Mouse (Mus musculus) kidney, postnatal 0 days (tissue): Measurements from ENCODE around the gene Ctu2. TPM values are rescaled to one million over a fixed set of nuclear protein-coding genes. Genes with fewer than 3 reads are reported as not detected.

Experiments used
- ATAC-seq: fragments of 200-750 bp; cut with Nextera tagmentation; replicated peaks from 2 replicates; pipeline ENCODE4 v1.8.0; 2017; ENCODE audit warnings: low read depth, moderate number of reproducible peaks, moderate TSS enrichment, moderate library complexity; ENCODE audit not compliant: low FRiP score
- DNase-seq: peaks from one replicate; pipeline ENCODE4 v3.0.0-alpha.2; 2016; ENCODE audit warnings: low spot score
- H3K27ac ChIP-seq: fragments of 300-500 bp; sonication (generic); 2 replicates; pipeline ENCODE4 v1.5.1; 2014; ENCODE audit warnings: mild to moderate bottlenecking
- H3K27me3 ChIP-seq: fragments of 300-500 bp; sonication (generic); 2 replicates; pipeline ENCODE4 v1.6.1; 2014; ENCODE audit warnings: low read length, mixed read lengths; ENCODE audit not compliant: insufficient read depth
- H3K36me3 ChIP-seq: fragments of 300-500 bp; sonication (generic); 2 replicates; pipeline ENCODE4 v1.6.1; 2014; ENCODE audit warnings: low read length, mixed read lengths; ENCODE audit not compliant: insufficient read depth
- H3K4me1 ChIP-seq: fragments of 300-500 bp; sonication (generic); replicated peaks from 2 replicates; pipeline ENCODE4 v1.6.1; 2014; ENCODE audit warnings: antibody characterized with exemption, low read length, mixed read lengths; ENCODE audit not compliant: insufficient read depth
- H3K4me2 ChIP-seq: fragments of 300-500 bp; sonication (generic); 2 replicates; pipeline ENCODE4 v1.6.1; 2014; ENCODE audit warnings: mild to moderate bottlenecking, low read length, moderate library complexity, mixed read lengths
- H3K4me3 ChIP-seq: fragments of 300-500 bp; sonication (generic); replicated peaks from 2 replicates; pipeline ENCODE4 v1.5.1; 2014; ENCODE audit warnings: low read depth, low read length
- H3K9ac ChIP-seq: fragments of 300-500 bp; sonication (generic); 2 replicates; pipeline ENCODE4 v1.6.1; 2014; ENCODE audit warnings: low read depth, low read length
- H3K9me3 ChIP-seq: fragments of 300-500 bp; sonication (generic); replicated peaks from 2 replicates; pipeline ENCODE4 v1.6.1; 2016; ENCODE audit warnings: low read length, inconsistent platforms, mixed read lengths
- CTCF ChIP-seq: IDR thresholded peaks from 2 replicates; pipeline ENCODE4 v1.5.1; 2016; ENCODE audit warnings: antibody characterized with exemption, low read depth, mild to moderate bottlenecking, moderate library complexity
- WGBS: fragments of 180-500 bp; shearing (Covaris S2); extraction: QIAGEN DNeasy Blood & Tissue Kit; methylation state at CpG from one replicate; pipeline ENCODE4 v1.1.7; 2014; 5-methylcytosine and 5-hydroxymethylcytosine counted together
- polyA plus RNA-seq: library from polyadenylated mRNA; unstranded; fragments of >200 nt; fragmentation: Nextera tagmentation; extraction: Ambion mirVana; gene quantifications from 2 replicates; pipeline ENCODE4 v1.2.1, GENCODE M21; 2015

Ctu2 gene
- polyA plus RNA-seq, 1 experiment from 2014 or later, result 44.5 TPM

DNA sequence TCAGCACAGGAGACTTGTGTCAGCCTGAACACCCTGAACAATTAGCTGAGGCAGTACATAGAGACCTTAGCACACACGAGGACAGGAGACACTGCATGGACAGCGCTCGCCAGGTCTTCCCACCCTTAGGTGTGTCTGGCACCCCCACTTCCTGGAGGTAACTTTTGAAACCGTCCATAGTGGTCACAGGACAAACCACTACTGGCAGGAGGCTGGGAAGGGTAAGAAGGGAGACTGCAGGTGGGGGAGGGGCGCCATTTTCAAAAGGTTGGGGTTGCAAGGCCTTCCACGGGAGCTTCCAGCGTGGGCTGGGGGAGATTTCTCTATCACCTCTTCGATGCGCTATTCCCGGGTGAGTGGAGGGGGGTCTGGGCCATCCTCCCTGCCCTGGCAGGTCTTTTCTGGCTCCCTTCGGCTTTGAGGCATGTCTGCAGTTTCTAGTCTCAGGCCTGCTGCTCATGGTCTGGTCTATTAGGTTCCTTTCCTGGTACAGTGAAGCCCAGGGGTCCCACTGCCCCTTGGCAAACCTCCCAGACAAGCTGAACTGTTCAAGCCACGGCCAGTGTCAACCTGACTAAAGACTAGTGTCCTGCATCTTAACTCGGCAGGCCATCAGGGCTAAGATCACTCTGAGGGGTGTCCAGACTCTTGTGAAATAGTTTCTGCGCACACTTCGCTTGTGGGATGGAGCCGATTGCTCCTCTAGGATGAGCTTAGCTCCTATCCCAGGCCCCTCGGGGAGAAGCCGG is 44.1 kb upstream of the Ctu2 start:
- Histone ChIP-seq H3K9ac (peak overlapping the region; percentile 73), H3K27me3 (no peaks in the 10 kb centered on the region), H3K4me2 (peak overlapping the region; percentile 84), H3K36me3 (0 out of 2 replicates have a peak, but pooled peaks cover 9% of the 10 kb centered on the region), H3K9me3 (no peaks in the 10 kb centered on the region), H3K27ac (peak overlapping the region; percentile 78), H3K4me3 (peak overlapping the region; percentile 55), H3K4me1 (peaks cover 23% of the 10 kb centered on the region)
- WGBS, result 26% methylated on average over 18 of the region's 18 CpGs
- TF ChIP-seq CTCF, result no peak
- no peak for DNase-seq
- peak; percentile 1; the same call in 1 of the 2 replicates for ATAC-seq

DNA sequence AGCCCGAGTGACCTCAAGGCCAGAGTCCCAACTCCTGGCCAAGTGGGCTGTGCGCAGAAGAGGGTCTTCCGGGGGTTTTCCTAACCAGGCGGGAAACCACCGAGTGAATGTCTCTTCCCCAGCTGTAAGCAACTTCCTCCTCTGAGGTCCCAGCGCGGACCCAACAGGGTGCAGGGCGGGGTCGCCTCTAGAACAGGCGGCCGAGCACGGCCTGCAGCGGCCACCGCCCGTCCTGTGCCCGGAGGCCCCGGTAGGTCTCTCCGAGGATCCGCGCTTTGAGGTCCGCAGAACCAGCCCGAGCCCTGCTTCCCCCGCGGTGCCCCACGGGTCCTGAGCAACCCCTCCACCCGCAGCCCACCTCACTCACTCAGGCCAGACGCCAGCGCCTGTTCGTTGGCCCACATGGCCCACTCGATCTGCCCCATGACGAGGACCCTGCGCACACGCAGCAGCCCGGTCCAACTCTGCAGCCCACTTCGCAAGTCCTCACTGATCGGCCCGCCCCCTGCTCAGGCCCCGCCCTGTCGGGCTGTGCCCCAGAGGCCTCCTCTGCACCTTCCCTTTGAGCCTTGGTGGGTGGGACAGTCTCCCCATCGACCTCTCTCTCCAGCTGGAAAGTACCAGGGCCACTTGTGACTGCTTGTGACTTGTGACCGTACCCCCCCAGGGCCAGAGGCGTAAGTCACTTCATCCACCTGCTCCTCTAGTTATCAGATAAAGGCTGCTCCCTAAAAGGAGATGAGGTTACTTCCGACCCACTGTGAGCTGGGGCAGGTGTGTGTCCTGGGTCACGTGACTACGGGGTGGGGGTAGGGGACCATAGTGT is 43.3 kb upstream of the Ctu2 start, which contains the start of gene Cyba:
Cyba (minus strand) TSS at position 488 of the 826 bp plus-strand sequence.
- WGBS, result 4% methylated on average over 44 of the region's 45 CpGs
- H3K9me3 ChIP-seq, result no peaks in the 10 kb centered on the region
- H3K27ac ChIP-seq, result peak within 1 kb of the TSS; percentile 78
- DNase-seq (peak; percentile 79), ATAC-seq (peak; percentile 83)
- peak within 1 kb of the TSS; percentile 73 for H3K9ac ChIP-seq
- peaks cover 23% of the 10 kb centered on the region for H3K4me1 ChIP-seq
- H3K27me3 ChIP-seq, result no peaks in the 10 kb centered on the region
- H3K4me3 ChIP-seq, result peak within 1 kb of the TSS; percentile 55
- peak within 1 kb of the TSS; percentile 84 for H3K4me2 ChIP-seq
- TF ChIP-seq CTCF, result no peak
- 0 out of 2 replicates have a peak, but pooled peaks cover 9% of the 10 kb centered on the region for H3K36me3 ChIP-seq

DNA sequence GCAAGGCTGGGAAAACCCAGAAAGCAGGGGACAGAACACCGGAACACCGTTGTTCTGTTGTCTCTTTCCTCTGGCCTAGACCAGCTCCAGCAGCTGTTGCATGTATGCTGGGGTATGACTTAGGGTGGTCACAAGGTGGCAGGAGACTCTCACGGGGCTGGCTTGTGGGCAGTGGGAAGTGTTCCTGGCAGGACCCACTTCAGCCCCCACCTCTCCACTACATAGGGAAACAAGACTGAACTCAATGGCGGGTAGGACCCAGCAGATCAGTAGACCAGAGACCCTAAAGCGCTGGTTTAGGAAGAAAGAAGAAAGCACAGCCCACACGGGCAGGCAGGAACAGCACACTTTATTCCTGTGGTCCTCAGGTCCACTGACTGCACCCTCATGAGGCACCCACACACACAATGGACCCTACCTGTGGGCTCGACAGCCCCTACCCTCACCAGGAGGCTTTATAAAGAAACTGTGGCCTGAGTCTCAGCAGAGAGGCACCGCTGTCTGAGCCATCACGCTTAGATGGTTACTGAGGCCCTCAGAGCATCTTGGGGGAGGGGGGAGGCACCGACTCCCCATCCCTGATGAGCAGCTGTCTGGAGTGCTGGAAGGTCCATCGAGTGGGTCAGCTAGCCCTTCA is 42.6 kb upstream of the Ctu2 start:
- H3K4me3 ChIP-seq, result no peak overlapping the region
- H3K4me1 ChIP-seq, result peaks cover 27% of the 10 kb centered on the region
- H3K4me2 ChIP-seq, result peak overlapping the region; percentile 84
- 60% methylated on average over 11 of the region's 11 CpGs for WGBS
- no peaks in the 10 kb centered on the region for H3K27me3 ChIP-seq
- DNase-seq (peak; percentile 22), ATAC-seq (peak; percentile 16)
- H3K36me3 ChIP-seq, result 0 out of 2 replicates have a peak, but pooled peaks cover 9% of the 10 kb centered on the region
- no peaks in the 10 kb centered on the region for H3K9me3 ChIP-seq
- peak overlapping the region; percentile 78; the same call in 1 of the 2 replicates for H3K27ac ChIP-seq
- TF ChIP-seq CTCF, result peak; percentile 62
- peak overlapping the region; percentile 73; the same call in 1 of the 2 replicates for H3K9ac ChIP-seq

DNA sequence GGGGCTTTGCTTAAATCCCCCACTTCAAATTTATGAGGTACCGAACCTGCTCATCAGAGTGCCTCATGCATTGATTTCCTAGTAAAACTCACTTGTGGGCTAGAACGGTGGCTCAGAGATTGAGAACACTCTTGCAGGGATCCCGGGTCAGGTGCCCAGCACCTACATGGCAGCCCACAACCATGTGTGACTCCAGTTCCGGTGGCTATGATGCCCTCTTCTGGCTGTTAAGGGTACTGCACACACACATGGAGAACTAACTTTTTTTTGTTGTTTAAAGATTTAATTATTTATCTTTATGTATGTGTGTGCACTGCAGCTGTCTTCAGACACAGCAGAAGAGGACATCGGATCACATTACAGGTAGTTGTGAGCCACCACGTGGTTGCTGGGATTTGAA is 40.6 kb upstream of the Ctu2 start:
- H3K27ac ChIP-seq, result no peak overlapping the region
- 93% methylated on average over 6 of the region's 6 CpGs for WGBS

DNA sequence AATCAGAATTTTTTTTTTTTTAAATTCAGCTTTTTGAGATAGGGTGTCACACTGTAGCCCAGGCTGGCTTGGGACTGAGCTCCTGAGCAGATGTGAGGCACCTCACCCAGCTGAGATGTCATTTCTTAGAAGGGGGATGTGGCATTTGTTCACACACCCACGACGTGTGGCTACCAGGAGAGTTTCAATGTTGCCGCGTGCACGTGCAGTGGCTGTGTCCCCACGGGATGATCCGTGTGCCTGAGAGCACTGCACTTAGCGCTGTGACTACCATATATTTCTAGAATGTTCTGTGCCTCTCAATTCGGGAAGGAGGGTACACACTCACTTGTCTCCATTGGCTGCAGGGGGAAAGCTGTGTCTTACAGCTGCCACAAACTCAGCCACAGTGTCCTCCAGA is 39.8 kb upstream of the Ctu2 start:
- Histone ChIP-seq H3K9me3 (no peaks in the 10 kb centered on the region), H3K27me3 (no peaks in the 10 kb centered on the region), H3K4me2 (no peak overlapping the region), H3K4me3 (no peak overlapping the region), H3K4me1 (peaks cover 19% of the 10 kb centered on the region), H3K9ac (no peak overlapping the region), H3K27ac (no peak overlapping the region), H3K36me3 (0 out of 2 replicates have a peak, but pooled peaks cover 9% of the 10 kb centered on the region)
- ATAC-seq (no peak), DNase-seq (no peak)
- no peak for TF ChIP-seq CTCF
- WGBS, result 94% methylated on average over 9 of the region's 9 CpGs

More for the DNA sequence above, 40.6 kb upstream of the Ctu2 start:
- Histone ChIP-seq H3K4me3 (no peak overlapping the region), H3K4me2 (no peak overlapping the region), H3K9me3 (no peaks in the 10 kb centered on the region), H3K4me1 (peaks cover 23% of the 10 kb centered on the region), H3K36me3 (0 out of 2 replicates have a peak, but pooled peaks cover 9% of the 10 kb centered on the region), H3K9ac (no peak overlapping the region), H3K27me3 (no peaks in the 10 kb centered on the region)
- ATAC-seq (no peak), DNase-seq (no peak)
- TF ChIP-seq CTCF, result peak; percentile 59
